Mouse (Mus musculus) CH12.LX (cell line): ENCODE data around the gene Sh3rf3.

ENCODE experiments used
- MAX ChIP-seq: IDR thresholded peaks from 2 replicates; pipeline ENCODE4 v1.6.1; 2011; ENCODE audit warnings: low read length, improper control_type of control experiment
- POLR2A ChIP-seq: IDR thresholded peaks from 2 replicates; pipeline ENCODE4 v1.6.1; 2011; ENCODE audit warnings: low read depth, mild to moderate bottlenecking, improper control_type of control experiment, low read length
- UBTF ChIP-seq: IDR thresholded peaks from 2 replicates; pipeline ENCODE4 v1.6.1; 2012; ENCODE audit warnings: low read depth, mild to moderate bottlenecking, inconsistent platforms, low read length, improper control_type of control experiment, moderate library complexity
- ZKSCAN1 ChIP-seq: IDR thresholded peaks from 2 replicates; pipeline ENCODE4 v1.6.1; 2012; ENCODE audit warnings: low read depth, inconsistent platforms, low read length, improper control_type of control experiment, borderline replicate concordance

- TF ChIP-seq ZKSCAN1 (no peak), POLR2A (no peak), UBTF (no peak), MAX (no peak)
These were observed 77.7 kb downstream of the Sh3rf3 start for GRCm38 (mm10) chr10:58890671-58891439.
